Mouse (Mus musculus): Measurements from ENCODE around the gene Mgat4a.

Mgat4a gene

DNA sequence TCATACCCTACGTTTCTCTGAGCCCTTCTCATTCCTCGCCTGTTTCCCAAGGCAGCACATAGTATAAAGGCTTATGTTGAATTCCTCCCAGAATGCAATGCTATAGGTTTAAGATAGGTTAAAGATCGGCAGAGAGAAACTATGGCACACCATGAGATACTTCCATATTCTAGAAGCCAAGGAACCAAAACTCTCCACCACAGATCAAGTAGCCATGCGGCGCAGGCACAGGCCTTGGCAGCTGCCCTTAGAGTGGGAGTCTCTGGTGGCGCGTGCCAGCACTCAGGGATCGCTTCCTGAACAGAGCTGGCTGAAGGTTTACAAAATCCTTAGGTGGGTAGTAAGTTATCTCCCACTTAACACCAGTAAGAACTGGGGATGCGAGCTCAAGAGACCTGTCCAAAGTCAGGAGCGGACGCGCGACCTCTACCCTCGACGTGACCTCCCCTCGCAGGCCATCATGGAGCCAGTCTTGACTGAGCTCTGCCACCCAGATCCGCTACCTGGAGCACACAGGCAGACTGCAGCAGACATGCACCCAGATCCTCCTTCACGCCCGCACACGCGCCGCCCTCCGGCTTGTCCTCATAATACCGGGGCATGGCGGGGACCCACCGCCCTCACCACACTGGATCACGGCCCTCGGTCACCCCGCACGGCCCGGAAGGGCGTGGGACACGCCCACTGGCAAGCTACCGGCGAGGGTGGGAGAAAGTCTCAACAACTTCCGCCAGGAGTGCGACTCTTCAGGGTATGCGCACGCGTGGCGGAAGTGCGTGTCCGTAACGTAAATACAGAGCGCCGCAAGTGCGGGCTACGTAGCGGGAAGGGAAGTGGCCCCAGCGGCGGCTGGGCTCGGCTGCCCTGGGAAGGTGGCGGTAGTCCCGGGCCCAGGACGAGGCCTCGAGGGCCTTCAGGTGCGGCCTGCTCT, 111.2 kb downstream of the Mgat4a start, which contains the start of the genes Coa5 and Unc50:
Gene Coa5 (minus strand): TSS at position 738 of the 931 bp plus-strand sequence.
Gene Unc50 (plus strand): TSS at position 774 of the 931 bp plus-strand sequence.
- peaks cover 9% of the 10 kb centered on the region for H3K36me3 ChIP-seq (ENCODE audit: control insufficient read depth, insufficient read depth, low read length, poor library complexity, severe bottlenecking)
- no peaks in the 10 kb centered on the region for H3K27me3 ChIP-seq (ENCODE audit: control insufficient read depth, insufficient read depth, low read length, poor library complexity, severe bottlenecking)
- DNase-seq (ENCODE audit: low read depth, low spot score): peak; percentile 96

DNA sequence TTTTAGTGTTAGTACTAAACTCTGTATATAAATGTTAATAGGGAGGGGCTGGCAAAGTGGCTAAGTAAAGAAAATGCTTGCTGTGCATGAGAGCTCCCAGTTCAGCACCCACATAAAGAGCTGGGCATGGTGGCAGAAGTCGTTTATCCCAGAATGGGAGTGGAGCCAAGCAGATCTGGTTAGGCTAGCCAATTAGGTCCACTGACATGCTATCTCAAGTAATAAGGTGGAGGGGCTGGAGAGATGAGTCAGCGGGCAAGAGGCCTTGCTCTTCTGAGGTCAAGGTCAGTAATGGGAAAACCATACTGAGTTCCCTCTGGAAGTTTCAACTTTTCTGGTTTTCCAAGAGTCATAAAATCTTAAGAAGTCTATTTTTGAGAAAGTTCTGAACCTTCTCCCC, 111.9 kb downstream of the Mgat4a start:
- DNase-seq (ENCODE audit: low read depth, low spot score): no peak
- peaks cover 7% of the 10 kb centered on the region for H3K36me3 ChIP-seq (ENCODE audit: control insufficient read depth, insufficient read depth, low read length, poor library complexity, severe bottlenecking)
- no peaks in the 10 kb centered on the region for H3K27me3 ChIP-seq (ENCODE audit: control insufficient read depth, insufficient read depth, low read length, poor library complexity, severe bottlenecking)

DNA sequence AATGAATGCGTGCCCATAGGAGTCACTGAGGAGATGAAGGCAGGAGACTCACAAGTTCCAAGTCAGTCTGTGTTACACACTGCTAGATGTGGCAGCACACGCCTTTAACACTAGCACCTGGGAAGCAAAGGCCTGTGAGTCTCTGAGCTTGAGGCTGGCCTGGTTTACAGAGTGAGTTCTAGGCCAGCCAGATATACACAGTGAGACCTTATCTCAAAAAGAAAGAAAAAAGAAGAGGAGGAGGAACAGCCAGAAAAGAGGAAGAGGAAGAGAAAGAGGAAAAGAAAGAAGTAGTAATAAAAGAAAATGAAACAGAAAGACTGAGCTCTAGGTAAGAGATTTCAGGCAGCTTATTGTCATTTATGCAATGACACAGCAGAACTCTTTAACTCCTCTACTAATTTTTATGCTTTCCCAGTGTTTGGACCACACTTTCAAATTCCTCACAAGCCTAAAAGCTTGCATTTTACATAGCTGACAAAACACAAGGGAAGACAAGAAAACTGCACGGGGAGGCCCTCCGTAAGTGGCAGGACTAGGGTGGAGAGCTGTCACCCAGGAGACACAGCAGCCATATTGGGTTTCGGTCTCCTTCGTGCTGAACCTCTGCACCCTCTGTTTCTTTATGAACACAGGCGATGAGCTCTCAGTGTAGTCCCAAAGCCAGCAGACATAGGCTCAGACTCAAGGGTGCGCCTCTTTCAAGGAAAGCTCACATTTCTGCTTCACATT, 113.5 kb downstream of the Mgat4a start:
- DNase-seq (ENCODE audit: low read depth, low spot score): peak; percentile 25
- Histone ChIP-seq H3K36me3 (ENCODE audit: control insufficient read depth, insufficient read depth, low read length, poor library complexity, severe bottlenecking) (no peaks in the 10 kb centered on the region; the same call in 1 of the 2 replicates), H3K27me3 (ENCODE audit: control insufficient read depth, insufficient read depth, low read length, poor library complexity, severe bottlenecking) (no peaks in the 10 kb centered on the region)

DNA sequence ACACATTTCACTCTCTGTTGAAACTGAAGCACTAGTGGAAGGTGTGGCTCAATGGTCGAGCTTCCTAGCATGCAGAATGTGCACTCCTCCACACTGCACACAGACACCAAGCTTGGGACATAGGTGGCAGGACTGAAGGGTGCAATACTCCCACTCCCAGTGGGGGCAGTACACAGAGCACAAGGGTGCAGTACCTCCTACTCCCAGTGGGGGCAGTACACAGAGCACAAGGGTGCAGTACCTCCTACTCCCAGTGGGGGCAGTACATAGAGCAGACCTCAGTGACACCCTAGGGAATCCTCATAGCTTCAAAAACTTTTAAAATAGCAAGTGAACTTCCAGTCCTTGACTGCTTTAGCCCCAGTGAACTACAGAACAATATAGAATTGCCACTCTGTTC, 121.4 kb downstream of the Mgat4a start:
- DNase-seq (ENCODE audit: low read depth, low spot score): peak; percentile 85
- Histone ChIP-seq H3K27me3 (ENCODE audit: control insufficient read depth, insufficient read depth, low read length, poor library complexity, severe bottlenecking) (no peaks in the 10 kb centered on the region), H3K36me3 (ENCODE audit: control insufficient read depth, insufficient read depth, low read length, poor library complexity, severe bottlenecking) (no peaks in the 10 kb centered on the region; the same call in 1 of the 2 replicates)

DNA sequence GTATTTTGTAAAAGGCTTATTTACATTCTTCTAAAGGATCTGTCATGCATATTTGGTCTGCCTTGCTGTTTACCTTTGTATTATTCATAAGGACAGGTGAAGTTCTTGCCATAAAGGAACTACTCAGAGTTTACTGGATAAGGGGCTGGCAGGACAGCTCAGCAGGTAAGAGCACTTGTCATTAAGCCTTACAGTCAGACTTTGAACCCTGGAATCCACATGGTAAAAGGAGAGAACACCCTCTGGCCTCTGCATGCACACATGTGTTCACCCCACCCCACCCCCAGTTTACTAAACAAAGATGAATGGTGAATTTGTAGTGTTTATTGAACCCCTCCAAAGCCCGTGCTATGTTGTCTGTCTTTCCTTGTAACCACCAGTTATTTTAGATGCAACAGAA, 125.4 kb downstream of the Mgat4a start:
- Histone ChIP-seq H3K27me3 (ENCODE audit: control insufficient read depth, insufficient read depth, low read length, poor library complexity, severe bottlenecking) (no peaks in the 10 kb centered on the region), H3K36me3 (ENCODE audit: control insufficient read depth, insufficient read depth, low read length, poor library complexity, severe bottlenecking) (no peaks in the 10 kb centered on the region; the same call in 1 of the 2 replicates)
- no peak for DNase-seq (ENCODE audit: low read depth, low spot score)

DNA sequence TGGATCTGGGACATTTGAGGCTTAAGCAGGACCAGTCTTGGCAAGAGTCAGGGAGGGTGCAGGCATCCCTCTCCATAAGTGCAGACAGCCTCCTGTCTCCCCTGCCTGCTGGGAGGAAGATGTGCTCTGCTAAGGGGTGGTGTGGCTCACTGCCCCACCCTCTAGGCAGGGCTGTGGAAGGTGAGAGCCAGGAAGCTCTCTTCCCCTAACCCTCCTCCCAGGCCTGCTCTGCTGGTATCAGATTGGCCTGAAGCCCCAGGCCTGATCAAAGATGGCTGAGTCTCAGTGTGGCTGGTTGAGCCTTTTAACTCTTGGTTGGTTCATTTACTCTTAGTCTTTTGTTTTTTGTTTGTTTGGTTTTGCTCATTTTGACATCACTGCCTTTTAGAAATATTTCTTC, 131.2 kb downstream of the Mgat4a start:
- no peak for DNase-seq (ENCODE audit: low read depth, low spot score)
- Histone ChIP-seq H3K27me3 (ENCODE audit: control insufficient read depth, insufficient read depth, low read length, poor library complexity, severe bottlenecking) (no peaks in the 10 kb centered on the region), H3K36me3 (ENCODE audit: control insufficient read depth, insufficient read depth, low read length, poor library complexity, severe bottlenecking) (no peaks in the 10 kb centered on the region)

DNA sequence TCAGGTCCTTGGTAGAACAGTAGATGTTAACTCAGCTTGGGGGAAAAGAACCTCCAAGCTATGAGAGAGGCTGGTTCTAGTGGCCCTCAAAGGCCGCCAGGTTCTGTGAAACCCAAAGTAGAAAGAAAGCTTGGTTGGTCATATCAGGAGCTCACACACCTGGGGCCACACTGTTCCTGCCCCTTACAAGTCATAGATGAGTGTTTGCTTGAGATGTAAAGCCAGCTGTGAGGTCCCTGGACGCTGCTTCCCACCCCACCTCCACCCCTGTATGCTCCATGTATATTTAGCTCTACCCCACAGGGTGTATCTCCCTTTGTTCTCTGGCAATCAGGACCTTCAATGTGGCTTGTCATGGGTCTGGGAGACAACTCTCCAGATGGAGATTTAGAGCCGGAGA, 132.1 kb downstream of the Mgat4a start:
- DNase-seq (ENCODE audit: low read depth, low spot score): no peak
- H3K36me3 ChIP-seq (ENCODE audit: control insufficient read depth, insufficient read depth, low read length, poor library complexity, severe bottlenecking): no peaks in the 10 kb centered on the region
- H3K27me3 ChIP-seq (ENCODE audit: control insufficient read depth, insufficient read depth, low read length, poor library complexity, severe bottlenecking): no peaks in the 10 kb centered on the region

DNA sequence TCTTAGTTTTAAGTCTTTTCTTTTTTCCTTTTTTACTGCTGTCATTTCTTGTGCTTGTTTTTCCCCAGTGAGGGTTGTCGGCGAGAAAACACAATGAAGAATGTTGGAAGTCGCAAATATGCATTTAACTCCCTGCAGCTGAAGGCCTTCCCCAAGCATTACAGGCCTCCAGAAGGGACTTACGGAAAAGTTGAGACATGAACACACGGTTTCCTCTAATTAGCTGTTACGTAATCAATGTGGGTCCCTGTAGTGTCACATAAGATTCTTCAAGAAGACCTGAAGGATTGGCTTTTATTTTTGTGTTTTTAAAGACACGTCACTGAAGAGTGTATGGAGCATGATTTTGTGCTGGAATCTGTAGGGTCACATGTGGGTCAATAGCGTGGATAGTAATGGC, 132.8 kb downstream of the Mgat4a start:
- no peak for DNase-seq (ENCODE audit: low read depth, low spot score)
- Histone ChIP-seq H3K36me3 (ENCODE audit: control insufficient read depth, insufficient read depth, low read length, poor library complexity, severe bottlenecking) (no peaks in the 10 kb centered on the region; the same call in 1 of the 2 replicates), H3K27me3 (ENCODE audit: control insufficient read depth, insufficient read depth, low read length, poor library complexity, severe bottlenecking) (no peaks in the 10 kb centered on the region)

DNA sequence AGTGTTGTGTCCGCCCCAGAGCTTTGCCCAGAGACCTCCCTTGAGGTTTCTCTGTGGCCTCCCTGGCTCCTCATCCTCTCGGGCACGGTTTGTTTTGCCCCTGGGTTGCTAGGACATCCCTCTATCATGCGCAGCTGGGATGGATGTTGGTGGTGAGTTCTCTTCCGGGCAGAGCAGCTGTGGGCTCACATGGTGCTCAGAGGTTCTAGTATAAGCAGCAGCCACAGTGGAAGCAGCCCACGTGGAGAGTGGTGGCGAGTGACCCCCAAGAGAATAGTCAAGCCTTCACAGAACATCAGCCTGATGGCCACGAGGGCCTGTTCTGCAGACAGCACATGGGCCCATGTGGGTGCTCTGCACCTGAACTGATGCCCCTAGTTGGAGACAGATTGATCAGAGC, 133.6 kb downstream of the Mgat4a start:
- Histone ChIP-seq H3K36me3 (ENCODE audit: control insufficient read depth, insufficient read depth, low read length, poor library complexity, severe bottlenecking) (no peaks in the 10 kb centered on the region; the same call in 1 of the 2 replicates), H3K27me3 (ENCODE audit: control insufficient read depth, insufficient read depth, low read length, poor library complexity, severe bottlenecking) (no peaks in the 10 kb centered on the region)
- no peak for DNase-seq (ENCODE audit: low read depth, low spot score)

DNA sequence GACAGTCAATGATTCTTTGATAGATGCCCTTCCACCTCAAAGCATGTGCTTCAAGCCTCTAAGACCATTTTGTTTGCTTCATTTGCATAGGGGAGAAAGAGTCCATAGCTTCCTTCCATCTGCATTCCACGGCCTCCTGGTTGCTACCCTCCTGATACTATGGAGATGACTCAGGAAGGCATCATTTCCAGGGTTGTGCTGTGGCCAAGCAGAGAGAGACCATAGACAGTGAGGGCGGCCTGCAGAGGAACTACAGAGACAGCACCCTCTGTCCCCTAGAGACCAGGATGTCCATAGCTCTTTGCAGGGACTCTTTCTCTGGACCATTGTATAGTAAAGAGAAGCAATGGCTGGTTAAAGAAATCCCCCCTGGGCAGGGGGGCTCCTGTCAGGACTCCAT, 135.7 kb downstream of the Mgat4a start:
- Histone ChIP-seq H3K27me3 (ENCODE audit: control insufficient read depth, insufficient read depth, low read length, poor library complexity, severe bottlenecking) (no peaks in the 10 kb centered on the region), H3K36me3 (ENCODE audit: control insufficient read depth, insufficient read depth, low read length, poor library complexity, severe bottlenecking) (no peaks in the 10 kb centered on the region; the same call in 1 of the 2 replicates)
- DNase-seq (ENCODE audit: low read depth, low spot score): no peak

DNA sequence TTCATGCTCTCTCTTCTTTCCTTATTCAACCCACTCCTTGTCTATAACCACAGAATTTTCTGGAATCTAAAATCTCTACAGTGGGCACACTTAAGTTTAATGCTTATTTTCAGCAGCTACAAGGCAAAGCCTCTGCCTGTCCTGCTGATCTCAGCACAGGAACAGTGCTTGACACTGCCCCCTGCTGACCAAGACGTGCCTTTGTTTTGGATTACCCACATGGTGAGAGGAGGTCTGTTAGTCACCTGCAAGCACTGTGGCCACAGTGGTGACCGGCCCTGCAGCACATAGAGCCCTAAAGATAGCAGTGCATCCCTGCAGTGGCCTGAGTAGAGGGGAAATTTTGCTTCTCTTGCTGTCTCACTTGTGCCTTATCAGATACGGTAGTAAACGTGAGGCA, 139.1 kb downstream of the Mgat4a start:
- DNase-seq (ENCODE audit: low read depth, low spot score): peak; percentile 83
- Histone ChIP-seq H3K27me3 (ENCODE audit: control insufficient read depth, insufficient read depth, low read length, poor library complexity, severe bottlenecking) (no peaks in the 10 kb centered on the region), H3K36me3 (ENCODE audit: control insufficient read depth, insufficient read depth, low read length, poor library complexity, severe bottlenecking) (no peaks in the 10 kb centered on the region; the same call in 1 of the 2 replicates)

DNA sequence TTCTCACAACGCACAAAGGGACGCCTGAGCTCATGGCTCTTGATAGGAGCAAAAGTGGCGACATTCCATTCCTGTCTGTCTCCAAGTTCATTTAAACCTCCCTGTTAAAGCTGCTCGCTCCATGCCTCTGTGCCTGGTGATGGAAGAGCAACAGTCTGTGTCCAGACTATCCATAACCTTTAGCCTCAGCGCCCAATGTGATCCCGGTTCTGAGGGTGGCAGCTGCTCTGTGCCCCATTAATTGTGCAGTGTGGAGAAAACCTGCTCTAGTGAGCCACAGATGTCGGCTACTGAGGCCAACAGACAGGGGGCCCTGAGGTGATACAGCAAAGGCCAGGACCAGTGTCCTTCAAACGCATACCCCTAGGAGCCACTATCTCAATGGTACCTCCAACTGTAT, 141.1 kb downstream of the Mgat4a start:
- DNase-seq (ENCODE audit: low read depth, low spot score): no peak
- Histone ChIP-seq H3K27me3 (ENCODE audit: control insufficient read depth, insufficient read depth, low read length, poor library complexity, severe bottlenecking) (no peaks in the 10 kb centered on the region), H3K36me3 (ENCODE audit: control insufficient read depth, insufficient read depth, low read length, poor library complexity, severe bottlenecking) (no peaks in the 10 kb centered on the region; the same call in 1 of the 2 replicates)

DNA sequence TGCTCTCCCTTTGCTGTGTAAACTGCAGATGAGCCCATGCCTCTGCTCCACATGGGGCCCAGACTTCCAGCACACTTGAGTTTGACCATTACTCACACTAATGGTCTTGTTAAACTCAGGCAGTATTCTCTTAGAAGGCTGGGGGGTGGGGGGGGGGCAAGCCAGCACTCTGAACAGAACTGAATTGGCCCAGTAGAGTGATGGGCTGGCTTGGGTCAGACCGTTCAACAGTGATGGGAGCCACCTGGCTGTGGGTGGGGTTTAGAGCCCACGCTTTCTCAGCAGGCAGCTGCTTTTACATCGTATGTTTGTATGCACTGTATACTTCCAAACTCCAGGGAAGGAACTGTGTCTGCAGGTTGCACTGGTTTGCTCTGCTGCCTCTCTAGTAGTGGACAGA, 141.9 kb downstream of the Mgat4a start:
- Histone ChIP-seq H3K27me3 (ENCODE audit: control insufficient read depth, insufficient read depth, low read length, poor library complexity, severe bottlenecking) (no peaks in the 10 kb centered on the region), H3K36me3 (ENCODE audit: control insufficient read depth, insufficient read depth, low read length, poor library complexity, severe bottlenecking) (no peaks in the 10 kb centered on the region; the same call in 1 of the 2 replicates)
- DNase-seq (ENCODE audit: low read depth, low spot score): no peak

DNA sequence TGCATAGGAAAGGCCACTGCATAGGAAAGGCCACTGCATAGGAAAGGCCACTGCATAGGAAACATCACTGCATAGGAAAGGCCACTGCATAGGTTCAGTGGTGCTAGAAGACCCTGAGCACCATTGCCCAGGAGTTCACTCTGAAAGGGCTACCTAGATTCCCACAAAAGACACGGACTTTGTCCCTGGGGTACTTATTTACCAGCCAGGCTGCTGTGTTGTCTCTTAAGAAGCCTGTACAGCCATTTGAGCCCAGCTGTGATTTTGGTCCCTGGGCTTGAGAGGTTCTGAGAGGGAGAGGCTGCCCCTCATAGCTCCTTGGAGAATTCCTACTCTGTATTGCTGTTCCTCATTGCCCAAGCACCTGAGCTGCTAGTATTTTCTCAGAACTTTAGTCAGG, 144.3 kb downstream of the Mgat4a start:
- DNase-seq (ENCODE audit: low read depth, low spot score): no peak
- Histone ChIP-seq H3K27me3 (ENCODE audit: control insufficient read depth, insufficient read depth, low read length, poor library complexity, severe bottlenecking) (no peaks in the 10 kb centered on the region), H3K36me3 (ENCODE audit: control insufficient read depth, insufficient read depth, low read length, poor library complexity, severe bottlenecking) (no peaks in the 10 kb centered on the region; the same call in 1 of the 2 replicates)

DNA sequence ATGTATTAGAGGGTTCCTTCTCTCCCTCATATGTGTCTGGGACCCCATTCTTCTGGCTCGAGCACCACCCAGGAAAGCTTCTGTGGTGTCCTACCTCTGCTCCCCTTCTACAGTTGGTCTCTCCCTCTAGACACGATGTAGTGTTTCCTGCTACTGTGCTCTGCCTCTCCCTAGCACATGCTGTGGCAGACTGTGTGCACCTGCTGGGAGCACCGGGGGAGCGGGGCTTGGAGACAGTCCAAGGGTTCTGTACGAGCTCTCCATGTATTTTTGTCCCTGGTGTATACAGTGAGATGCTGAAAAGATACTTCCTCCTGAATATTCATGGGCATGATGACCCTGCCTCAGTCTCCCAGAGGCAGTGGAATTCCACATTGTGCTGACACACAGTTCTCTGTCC, 147.6 kb downstream of the Mgat4a start:
- Histone ChIP-seq H3K27me3 (ENCODE audit: control insufficient read depth, insufficient read depth, low read length, poor library complexity, severe bottlenecking) (no peaks in the 10 kb centered on the region), H3K36me3 (ENCODE audit: control insufficient read depth, insufficient read depth, low read length, poor library complexity, severe bottlenecking) (no peaks in the 10 kb centered on the region)
- DNase-seq (ENCODE audit: low read depth, low spot score): no peak
